Mouse (Mus musculus) brain, adult 10 weeks (tissue): ENCODE results near the gene Gm5592. TPM values are rescaled to one million over a fixed set of nuclear protein-coding genes. Genes with fewer than 3 reads are reported as not detected.

Experiments
- polyA plus RNA-seq: library from polyadenylated mRNA; stranded (reverse); fragments of 350-450 nt; fragmentation: Illumina TruSeq; extraction: RNeasy Lipid Tissue Mini Kit (QIAGEN cat#74804); gene quantifications from one replicate; pipeline ENCODE4 v1.2.3, GENCODE M21; 2015; ENCODE audit warnings: low read depth, low replicate concordance

Gm5592 gene
- polyA plus RNA-seq, result not detected

GRCm38 (mm10) chr7:41153541-41153940, at the start of gene Gm5592:
Gene Gm5592, plus strand, starts transcription at chr7:41153841.

Other genes with a start within 250 kb of the Gm5592 start
- not detected for gene 4930433I11Rik, start 166.3 kb upstream of the Gm5592 start, polyA plus RNA-seq
- gene Gm4884, start 121.1 kb upstream of the Gm5592 start, polyA plus RNA-seq, result not detected
- 13.2 TPM for gene AI987944, start 239.5 kb downstream of the Gm5592 start, polyA plus RNA-seq